Mouse (Mus musculus): ENCODE data around the gene Cdh1.

Cdh1 gene

DNA sequence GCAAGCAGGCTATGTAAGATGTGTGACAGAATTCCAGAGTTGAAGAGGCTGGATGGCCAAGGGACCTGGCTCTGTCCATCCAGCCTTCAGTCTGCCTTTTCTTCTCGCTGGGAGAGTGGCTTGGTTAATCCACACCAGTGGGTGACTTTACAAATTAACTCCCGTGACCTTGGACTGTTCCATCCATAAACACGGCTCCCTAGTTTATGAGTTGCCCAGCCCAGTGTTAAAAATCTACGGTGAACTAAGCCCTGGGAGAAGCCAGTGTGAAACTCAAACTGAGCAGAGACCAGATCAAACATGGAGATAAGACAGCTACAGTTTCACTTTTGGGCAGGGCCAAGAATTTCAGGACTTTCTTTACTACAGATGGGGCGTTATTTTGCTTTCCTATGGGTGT lies 19.9 kb downstream of the Cdh1 start:
- no peak for DNase-seq (ENCODE audit: low read depth, low spot score)

DNA sequence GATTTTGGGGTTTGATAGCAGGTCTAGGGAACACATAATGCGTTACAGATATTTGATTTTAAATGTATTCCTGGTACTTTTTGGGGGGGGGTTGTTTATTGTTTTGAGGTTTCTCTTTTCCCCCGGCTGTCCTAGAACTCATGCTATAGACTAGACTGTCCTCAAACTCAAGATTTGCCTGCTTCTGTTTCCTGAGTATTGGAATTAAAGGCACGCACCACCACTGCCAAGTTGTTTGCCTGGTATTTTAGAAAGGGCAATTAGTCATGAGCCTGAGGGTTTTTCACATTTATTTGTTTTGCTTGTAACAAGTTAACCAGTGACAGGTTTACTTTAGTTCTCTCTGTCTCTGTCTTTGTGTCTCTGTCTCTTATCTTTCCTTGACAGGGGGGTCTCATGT lies 20.3 kb downstream of the Cdh1 start:
- no peak for DNase-seq (ENCODE audit: low read depth, low spot score)

DNA sequence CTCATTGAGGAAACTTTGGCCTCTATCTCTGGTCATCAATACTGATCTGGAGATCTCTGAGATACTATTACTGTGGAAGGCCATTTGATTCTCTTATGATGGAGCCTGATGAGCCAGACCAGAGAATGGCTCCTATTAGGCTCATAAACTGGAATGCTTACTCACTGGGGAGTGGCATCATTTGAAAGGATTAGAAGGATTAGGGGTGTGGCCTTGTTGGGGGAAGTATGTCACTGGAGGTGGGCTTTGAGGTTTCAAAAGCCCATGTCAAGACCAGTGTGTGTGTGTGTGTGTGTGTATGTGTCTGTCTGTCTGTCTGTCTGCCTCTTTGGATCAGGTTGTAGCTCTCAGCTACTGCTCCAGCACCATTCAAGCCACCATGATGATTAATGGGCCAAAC lies 20.8 kb downstream of the Cdh1 start:
- peak; percentile 58 for DNase-seq (ENCODE audit: low read depth, low spot score)

DNA sequence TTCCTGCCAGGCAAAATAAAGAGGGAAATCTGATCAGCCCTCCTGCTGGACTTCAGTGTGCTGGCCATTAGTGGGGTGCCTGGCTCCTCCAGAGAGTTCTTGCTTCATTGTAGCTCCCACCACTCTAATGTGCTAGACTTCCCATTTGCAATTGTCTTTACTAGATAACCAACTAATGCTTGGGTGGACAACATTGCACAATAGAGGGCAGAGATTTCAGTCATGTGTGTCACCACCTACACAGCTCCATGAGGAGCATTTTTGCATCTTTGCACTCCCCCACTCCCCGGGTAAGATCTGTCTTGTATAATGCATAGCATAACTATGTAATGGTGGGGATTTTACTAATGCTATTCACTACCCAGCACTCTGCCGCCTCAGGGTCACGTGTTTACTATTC lies 21.6 kb downstream of the Cdh1 start:
- DNase-seq (ENCODE audit: low read depth, low spot score) = no peak

DNA sequence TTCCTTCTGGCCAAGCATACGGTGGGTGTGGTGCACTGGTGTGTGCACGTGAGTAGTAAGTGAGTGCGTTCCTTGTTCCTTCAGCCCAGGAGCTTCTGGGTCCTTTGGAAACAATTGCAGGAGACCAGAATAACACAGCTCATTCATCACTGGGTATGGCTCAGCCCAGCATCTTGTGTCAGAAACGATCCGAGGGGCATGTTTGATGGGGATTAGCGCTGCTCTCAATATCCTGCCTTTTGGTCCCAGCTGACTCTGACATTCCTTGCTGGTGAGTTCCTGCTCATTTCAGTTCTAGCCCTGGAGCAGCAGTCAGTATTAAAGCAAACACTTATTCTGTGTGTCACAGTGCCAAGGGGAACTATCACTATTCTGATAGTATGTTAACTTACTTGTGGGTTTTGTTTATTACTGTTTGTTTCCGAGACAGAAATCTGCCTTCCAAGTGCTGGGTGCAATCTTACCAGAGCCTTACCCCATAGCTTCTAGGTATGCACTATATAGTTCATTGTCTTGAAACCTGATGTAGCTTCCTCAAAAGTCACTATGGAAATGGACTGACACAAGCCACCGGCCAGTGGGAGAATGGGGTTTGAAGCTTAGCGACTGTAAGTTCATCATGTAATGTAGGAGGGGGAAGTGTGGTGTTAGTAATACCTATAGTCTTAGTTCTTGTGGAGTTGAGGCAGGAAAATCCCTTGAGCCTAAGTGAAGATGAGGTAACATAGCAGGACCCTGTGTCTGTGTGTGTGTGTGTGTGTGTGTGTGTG lies 23.1 kb downstream of the Cdh1 start:
- no peak for DNase-seq (ENCODE audit: low read depth, low spot score)

DNA sequence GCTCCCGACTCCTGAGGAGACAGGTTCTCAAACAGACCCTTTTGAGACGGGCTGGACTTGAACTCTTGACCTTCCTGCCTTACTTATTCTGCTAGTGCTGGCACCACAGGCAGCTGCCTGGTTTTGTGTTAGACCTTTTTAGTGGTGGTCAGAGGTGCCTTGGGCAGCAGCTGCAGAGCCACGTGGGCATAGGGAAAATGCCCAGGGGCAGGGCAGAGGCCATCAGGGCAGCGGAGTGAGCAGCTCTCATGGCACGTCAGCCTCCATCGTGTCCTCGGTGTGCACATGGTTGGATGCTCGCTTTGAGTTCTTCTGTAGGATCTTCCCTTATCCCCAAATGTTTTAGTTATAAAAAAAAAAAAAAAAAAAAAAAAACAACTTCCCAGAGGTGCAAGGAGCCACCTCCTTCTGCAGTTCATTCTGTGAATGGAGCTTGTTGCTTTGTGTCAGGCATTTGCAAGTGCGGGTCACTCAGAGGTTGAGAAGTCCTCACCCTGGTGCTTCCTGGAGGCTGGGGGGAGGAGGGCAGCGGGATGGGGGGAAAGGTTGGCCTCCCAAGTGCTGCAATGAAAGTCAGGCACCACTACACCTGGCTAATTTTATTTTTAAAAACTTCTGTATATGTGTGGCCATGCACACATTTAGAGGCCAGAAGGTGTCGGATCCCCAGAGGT lies 25.3 kb downstream of the Cdh1 start:
- no peak for DNase-seq (ENCODE audit: low read depth, low spot score)

DNA sequence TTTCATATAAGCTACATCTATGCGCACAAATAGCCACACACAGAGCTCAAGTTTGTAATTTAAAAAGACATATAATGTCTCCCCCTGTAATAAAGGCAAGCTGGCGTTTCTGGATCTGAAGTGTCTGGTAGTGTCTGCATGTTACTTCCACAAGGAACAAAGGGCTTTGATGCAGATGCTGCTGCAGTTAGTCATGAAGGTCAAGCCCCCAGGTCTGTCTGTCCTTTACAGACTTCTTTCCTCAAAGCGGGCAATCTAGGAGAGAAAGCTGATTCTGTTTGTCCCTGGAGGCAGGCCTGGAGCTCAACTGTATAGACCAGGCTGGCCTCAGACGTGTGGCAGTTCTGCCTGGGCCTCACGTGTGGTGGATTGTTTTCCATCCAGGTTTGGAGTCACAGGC lies 26.3 kb downstream of the Cdh1 start:
- peak; percentile 40 for DNase-seq (ENCODE audit: low read depth, low spot score)

DNA sequence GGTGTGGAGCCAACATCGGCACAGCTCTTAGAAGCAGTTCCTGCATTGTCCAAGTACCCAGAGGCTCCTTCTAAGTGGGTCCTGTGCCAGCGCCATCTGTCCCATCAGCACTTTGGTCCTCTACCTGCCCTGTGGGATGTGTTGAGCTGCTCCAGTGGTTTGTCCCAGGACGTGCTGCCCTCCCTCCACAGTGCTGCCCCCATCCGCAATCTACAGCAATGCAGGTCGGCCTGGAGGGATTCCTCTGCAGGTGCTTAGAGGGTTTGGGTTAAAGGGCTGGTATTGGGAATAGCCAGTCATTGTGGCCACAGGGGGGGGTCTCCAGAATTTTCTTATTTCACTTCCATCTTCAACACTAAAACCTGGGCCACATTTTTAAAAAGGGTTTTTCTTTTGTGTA lies 28.8 kb downstream of the Cdh1 start:
- DNase-seq (ENCODE audit: low read depth, low spot score) = peak; percentile 58

DNA sequence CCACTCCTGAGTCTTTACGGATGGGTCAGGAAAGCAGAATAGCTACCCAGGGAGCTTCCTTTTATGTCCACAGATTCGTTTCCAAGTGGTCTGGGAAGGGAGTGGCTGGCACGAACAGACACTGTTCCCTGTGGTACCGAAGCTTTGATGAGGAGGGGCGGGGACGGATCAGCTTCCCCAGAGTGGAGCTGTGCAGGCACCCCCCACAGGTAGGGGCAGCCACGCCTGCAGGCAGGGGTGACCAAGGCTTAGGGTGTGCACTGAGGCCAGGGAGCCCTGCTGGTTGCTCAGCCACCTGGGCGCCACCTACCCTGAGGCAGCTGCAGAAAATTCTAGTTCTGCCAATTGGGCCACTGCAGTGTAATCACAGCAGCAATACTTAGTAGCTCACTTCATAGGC lies 29.5 kb downstream of the Cdh1 start:
- peak; percentile 66 for DNase-seq (ENCODE audit: low read depth, low spot score)

DNA sequence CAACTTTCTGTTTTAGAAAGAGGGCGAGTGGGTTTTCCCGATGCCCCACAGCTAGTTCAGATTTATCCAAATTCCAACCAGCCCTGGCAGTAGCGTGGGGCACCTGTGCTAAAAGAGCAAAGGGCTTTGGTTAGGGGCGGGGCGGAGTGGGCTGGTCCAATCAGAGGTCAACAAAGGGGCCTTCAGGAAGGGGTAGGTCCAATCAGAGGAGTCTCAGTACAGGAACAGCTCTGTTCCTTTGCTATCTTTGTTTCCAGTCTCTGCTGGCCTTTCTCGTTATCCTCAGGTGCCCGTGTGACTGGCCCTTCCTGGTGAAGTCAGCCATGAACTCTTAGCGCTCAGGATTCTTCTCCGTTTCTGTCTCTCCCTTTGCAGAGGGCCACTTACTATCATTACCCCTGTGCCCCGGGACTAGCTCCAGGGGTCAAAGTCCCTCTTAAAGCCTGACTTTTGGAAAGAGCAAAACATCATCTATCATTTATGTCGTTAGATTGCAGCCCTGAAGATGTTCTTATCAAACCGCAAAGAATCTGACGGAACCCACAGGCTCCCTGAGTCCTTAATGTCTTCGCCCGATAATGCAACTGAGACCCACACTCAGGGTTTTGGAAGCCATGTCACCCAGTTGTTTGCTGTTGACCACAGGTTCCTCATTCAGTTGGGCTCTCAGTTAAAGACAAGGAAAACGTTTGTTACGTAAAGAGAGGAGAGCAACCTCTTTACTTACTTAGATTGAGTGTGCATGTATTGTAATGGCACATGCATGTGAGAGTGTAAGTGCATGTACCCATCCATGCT lies 30.4 kb downstream of the Cdh1 start:
- DNase-seq (ENCODE audit: low read depth, low spot score) = peak; percentile 85

DNA sequence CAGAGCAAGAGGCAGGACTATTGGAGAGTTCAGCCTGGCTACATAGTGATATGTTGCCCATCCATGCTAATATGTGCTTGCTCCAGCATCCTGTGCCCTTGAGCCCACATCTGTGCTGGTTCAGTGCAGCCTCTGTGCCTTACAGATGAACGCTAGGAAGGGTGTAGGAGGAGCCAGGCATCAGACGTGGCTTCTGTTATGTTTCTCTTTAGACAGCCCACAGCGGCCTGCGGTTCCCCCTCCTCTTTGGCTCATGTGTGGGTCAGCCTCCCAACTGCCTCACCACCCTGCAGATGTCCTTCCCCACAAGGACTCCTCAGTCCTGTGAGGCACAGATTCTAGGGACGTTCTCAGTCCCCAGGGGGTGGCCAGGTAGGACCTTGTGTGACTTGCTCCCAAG lies 32.1 kb downstream of the Cdh1 start:
- no peak for DNase-seq (ENCODE audit: low read depth, low spot score)

DNA sequence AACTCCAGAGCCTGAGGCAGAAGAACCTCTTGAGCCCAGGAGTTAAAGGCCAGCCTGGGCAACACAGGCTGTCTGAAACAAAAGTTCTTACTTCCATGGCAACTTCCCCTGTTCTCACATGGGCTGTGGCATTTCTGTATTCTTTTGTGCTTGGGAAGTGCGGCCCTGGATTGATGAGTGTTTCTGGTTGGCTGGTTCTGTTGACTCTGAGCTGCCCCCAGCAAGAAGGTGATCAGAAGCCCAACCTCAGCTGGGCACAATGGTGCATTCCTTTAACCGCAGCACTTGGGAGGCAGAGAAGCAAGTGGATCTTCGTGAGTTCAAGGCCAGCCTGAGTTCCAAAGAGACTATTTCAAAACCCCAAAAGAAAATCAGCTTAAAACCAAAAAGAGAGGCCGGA lies 34.3 kb downstream of the Cdh1 start:
- peak; percentile 67 for DNase-seq (ENCODE audit: low read depth, low spot score)

DNA sequence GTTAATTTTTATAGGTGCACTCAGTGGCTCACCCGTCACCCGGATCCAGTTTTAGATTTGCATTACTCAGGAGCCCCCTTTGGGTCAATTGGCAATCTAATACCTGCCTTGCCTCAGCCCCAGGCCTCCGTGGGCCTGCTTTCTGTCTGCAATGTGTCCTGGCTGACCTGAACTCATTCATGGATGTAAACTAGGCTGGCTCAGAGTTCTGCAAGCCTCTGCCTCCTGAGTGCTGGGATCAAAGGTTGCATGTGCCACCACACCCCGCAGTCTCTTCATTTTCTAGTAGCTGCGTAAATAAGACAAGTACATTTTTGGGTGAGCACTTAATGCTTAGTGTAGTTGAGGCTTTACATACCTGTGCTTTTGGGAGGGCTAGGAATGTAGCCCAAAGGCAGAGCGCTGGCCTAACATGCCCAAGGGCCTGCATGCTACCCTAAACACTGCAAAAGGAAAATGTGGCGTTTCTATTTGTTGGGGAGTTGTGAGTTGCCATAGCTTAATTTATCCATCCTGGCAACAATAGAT lies 35.7 kb downstream of the Cdh1 start:
- no peak for DNase-seq (ENCODE audit: low read depth, low spot score)

DNA sequence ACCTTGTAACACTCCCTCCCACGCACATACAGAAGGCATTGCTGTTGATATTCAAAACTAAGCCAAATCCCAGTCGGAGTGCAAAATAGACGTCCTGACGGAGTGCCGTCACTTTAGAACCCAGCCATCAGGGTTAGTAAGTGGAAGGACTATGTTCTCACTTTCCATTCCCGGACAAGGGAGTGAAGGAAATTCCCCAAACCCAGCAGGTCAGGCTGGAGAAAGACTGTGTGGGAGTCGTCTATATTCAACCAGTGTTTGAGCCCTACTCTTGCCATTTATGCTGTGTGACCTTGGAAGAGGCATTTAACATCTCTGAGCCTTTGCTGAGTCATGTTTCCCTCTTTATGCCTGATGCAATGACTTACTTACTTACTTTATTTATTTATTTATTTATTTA lies 37.1 kb downstream of the Cdh1 start:
- no peak for DNase-seq (ENCODE audit: low read depth, low spot score)

DNA sequence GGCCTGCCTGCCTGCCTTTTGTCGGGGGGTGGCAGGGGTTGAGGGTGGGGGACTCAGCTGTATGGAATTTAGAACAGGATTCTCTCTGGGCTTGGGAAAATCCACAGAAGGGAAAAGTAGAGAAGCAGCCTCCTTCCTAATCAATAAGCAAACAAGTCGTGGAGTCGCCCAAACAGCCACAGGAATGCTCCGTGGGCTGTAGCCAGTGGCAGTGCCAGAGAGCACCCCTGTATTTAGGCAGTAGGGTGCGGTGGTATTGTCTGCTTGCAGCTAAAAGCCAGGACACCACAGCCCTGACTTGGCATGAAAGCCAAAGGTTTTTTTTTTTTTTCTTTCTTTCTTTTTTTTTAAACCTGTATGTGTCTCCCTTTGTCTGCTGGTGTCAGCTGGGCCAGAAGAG lies 37.8 kb downstream of the Cdh1 start:
- DNase-seq (ENCODE audit: low read depth, low spot score) = no peak

DNA sequence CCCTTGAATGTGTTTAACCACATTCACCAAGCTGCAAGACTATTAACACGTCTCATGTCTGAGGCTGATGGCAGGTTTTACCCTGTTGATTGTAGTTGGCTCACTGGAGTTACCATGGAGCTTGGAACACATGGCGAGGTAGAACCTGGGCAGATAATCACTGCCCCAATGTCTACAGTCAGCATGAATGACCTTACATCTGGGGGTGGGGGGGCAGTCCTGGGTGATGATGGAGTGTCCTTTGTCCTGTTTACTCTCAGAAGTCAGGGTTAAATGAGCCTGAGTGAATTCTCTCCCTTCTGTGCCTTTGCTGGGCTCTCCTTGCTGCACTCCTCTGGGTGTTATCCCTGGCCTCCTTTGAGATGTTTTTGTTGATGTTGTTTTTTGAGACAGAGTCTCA lies 39.0 kb downstream of the Cdh1 start:
- DNase-seq (ENCODE audit: low read depth, low spot score) = no peak

DNA sequence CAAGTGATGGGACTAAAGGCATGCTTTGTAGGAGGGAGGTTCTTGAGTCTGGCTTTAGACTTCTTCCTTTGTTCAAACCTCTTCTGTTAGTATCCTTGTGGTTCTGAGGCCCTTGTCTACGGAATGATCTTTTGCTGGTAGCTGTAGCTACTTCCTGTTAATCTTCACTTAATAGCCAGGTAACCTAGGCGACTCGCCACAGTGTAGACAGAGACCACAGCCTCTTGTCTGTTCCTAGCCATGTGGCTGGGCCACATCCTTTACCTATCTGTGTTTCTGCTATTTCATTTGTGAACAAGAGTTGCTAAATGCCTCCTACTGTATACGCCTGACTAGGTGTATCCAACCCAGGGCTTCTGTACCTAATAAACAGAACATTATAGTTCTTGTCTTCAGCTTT lies 39.9 kb downstream of the Cdh1 start:
- DNase-seq (ENCODE audit: low read depth, low spot score) = no peak

DNA sequence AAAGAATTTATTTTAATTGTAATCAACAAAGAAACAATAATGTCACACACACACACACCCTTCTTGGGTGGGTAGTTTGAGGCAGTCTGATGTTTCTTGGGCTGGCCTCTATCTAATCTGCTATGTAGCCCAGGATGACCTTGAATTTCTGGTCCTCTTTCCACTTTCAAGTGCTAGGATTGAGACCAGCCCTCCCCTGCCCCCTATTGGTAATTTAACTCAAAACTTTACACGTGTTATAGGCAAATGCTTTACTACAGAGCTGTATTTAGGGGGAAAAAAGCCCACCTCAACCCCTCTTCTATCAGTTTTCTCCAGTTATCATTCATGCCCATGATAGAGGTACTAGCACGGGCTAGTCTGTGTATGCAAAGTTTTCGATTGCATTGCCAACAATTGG lies 41.8 kb downstream of the Cdh1 start:
- DNase-seq (ENCODE audit: low read depth, low spot score) = peak; percentile 78

DNA sequence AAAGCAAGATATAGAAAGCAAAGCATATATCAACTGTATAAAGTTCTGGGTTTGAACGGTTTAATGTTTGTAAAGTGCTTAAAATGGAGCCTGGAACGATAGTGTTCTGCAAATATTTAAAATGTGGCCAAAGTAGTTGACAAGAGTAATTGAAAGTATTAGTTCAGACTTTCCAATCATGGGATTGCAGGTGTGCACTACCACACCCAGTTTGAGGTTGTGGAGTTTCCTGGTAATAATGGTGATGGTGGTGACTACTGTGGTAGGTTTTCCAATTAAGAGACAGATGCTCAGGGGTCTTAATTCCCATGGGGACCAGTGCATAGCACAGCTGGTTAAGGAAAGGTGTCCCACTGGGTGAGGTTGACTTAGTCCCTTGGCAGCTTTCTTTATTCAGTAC lies 43.0 kb downstream of the Cdh1 start:
- no peak for DNase-seq (ENCODE audit: low read depth, low spot score)

DNA sequence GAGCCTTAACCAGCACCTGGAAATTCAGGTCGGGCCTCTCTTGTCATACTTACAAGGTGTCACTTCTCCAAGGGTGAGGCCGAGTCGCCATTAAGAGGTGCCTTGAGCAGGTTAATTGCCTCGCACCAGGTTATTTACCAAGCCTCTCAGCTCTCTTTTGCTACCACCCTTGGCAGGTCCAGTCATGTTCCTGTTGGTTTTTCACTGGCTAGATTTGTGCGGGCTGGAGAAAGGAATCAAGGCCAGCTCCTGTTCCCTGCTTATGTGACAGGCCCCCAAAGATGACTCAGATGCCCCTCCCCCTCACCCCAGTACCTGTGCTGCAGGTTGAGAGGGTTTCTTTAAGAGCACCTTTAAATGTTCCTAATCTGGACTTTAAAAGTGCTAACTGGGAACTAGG lies 43.6 kb downstream of the Cdh1 start:
- DNase-seq (ENCODE audit: low read depth, low spot score) = no peak

DNA sequence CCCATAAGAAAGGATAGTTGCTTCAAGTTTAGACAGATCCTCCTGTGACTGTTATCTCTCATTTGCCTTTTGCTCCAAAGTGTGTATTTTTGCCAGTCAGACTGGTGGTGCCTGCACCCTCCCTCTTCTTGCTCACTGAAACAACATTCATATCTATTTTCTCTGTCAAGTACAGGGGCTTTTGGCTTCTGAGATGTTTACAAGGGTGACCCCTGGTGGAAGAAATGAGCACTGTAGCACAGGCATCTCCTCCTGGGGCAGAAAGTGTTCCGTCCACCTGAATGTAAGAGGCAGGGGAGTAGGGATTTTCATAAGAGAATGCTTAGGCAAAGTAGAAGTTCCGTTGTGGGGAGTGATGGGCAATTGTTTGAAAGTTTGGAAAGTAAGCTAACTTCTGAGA lies 44.2 kb downstream of the Cdh1 start:
- DNase-seq (ENCODE audit: low read depth, low spot score) = peak; percentile 85

DNA sequence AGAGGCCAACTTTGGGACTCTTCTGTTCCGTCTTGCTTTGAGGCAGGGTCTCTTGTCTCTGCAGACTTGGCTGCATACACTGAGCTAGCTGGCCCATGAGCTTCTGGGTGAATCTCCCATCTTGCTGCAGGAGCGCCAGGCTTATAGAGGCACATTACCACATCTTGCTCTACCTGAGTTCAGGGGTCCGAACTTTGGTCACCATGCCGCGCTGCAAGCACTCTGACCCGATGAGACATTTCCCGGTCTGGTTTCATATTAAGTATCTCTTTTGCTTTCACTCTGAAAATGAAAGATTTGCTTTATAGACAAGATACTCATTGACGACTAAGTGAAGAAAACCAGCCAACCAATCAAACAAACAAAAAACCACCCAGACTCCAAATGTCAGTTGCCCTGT lies 45.3 kb downstream of the Cdh1 start:
- DNase-seq (ENCODE audit: low read depth, low spot score) = no peak

DNA sequence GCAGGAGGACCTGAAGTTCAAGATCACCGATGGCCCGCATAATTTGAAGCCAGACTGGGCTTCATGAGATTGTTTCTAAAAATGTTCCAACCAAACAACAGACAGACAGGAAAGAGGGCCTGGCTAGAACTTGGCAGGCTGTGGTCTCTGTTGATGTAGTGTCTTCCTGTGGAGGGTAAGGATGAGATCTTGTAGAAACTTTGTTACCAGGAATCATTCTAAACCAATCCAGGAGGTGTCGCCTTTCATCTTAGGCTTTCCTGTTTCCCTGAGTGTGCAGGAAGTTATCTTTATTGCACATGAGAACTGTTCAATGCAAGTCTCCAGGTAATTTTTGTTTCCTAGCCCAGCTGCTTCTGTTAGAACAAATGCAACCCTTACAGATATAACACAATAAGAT lies 48.8 kb downstream of the Cdh1 start:
- DNase-seq (ENCODE audit: low read depth, low spot score) = no peak
